Mouse (Mus musculus): Measurements from ENCODE around the gene Pigp.

GRCm38 (mm10) chr16:94392299-94392698 is 20.7 kb upstream of the Pigp start:
- TF ChIP-seq POLR2A (IDR thresholded peaks at IDR 0.05; ENCODE audit: low read depth, low read length) (no peak), CTCF (conservative IDR thresholded peaks at IDR 0.05; ENCODE audit: insufficient read depth, insufficient read length, low read depth, low read length) (no peak)
